Mouse (Mus musculus): ENCODE measurements around the gene Slc35e3. TPM values are rescaled to one million over a fixed set of nuclear protein-coding genes. Genes with fewer than 3 reads are reported as not detected.
"Not testable (repeated sequence)": the region's sequence is repeated elsewhere in the genome, so short reads cannot be mapped to it uniquely, and the experiment has no call there.

Slc35e3 gene
- polyA plus RNA-seq, 1 experiment from 2014 or later = 12.5 TPM

DNA sequence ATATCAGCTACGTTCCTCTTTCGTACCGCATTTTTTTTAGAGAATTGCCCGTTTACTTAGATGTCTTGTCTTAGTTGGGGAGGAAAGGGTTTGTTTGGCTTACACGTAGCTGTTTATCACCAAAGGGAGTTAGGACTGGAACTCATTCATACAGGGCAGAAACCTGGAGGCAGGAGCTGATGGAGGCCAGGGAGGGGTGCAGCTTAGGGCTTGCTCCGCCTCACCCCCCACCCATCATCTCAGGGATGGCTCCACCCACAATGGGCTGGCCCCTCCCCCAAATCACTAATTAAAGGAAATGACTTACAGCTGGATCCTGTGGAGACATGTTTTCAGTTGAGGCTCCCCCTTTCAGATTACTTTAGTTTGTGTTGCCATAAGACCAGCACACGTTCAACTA, 1.5 kb upstream of the Slc35e3 start:
- Histone ChIP-seq H3K9ac (ENCODE audit: low read depth, low read length) (no peak overlapping the region), H3K27ac (ENCODE audit: low read depth, low read length) (no peak overlapping the region), H3K4me1 (ENCODE audit: control insufficient read depth, insufficient read depth, low read length) (0 out of 2 replicates have a peak, but pooled peaks cover 5% of the 10 kb centered on the region), H3K4me2 (replicated peaks; ENCODE audit: low read depth, low read length) (no peak overlapping the region), H3K9me3 (ENCODE audit: control insufficient read depth, low read length) (no peaks in the 10 kb centered on the region), H3K36me3 (ENCODE audit: control insufficient read depth, insufficient read depth, low read length) (peaks cover 34% of the 10 kb centered on the region; the same call in 1 of the 2 replicates), H3K27me3 (ENCODE audit: control insufficient read depth, insufficient read depth, low read length) (no peaks in the 10 kb centered on the region), H3K4me3 (ENCODE audit: low read length) (no peak overlapping the region)
- ATAC-seq (ENCODE audit: low FRiP score, low TSS enrichment) = no peak
- WGBS = 95% methylated on average over 7 of the region's 7 CpGs

GRCm38 (mm10) chr10:117745570-117746296, 432 bp downstream of the Slc35e3 start:
- Histone ChIP-seq H3K36me3 (ENCODE audit: control insufficient read depth, insufficient read depth, low read length) (peaks cover 15% of the 10 kb centered on the region; the same call in 1 of the 2 replicates), H3K4me2 (replicated peaks; ENCODE audit: low read depth, low read length) (peak overlapping the region; percentile 84), H3K4me3 (ENCODE audit: low read length) (peak overlapping the region; percentile 50), H3K9ac (ENCODE audit: low read depth, low read length) (peak overlapping the region; percentile 60)
- H3K9me3 ChIP-seq (ENCODE audit: control insufficient read depth, low read length); H3K27ac ChIP-seq (ENCODE audit: low read depth, low read length); H3K27me3 ChIP-seq (ENCODE audit: control insufficient read depth, insufficient read depth, low read length); H3K4me1 ChIP-seq (ENCODE audit: control insufficient read depth, insufficient read depth, low read length): not testable (repeated sequence)
- 1% methylated on average over 14 of the region's 46 CpGs for WGBS
- ATAC-seq (ENCODE audit: low FRiP score, low TSS enrichment) = peak; percentile 37; the same call in 1 of the 2 replicates

- 78% methylated on average over 4 of the region's 4 CpGs for WGBS
- no peak for ATAC-seq (ENCODE audit: low FRiP score, low TSS enrichment)
- no peak overlapping the region for H3K9ac ChIP-seq (ENCODE audit: low read depth, low read length)
Measured at GRCm38 (mm10) chr10:117743917-117744316, 2.2 kb downstream of the Slc35e3 start.

DNA sequence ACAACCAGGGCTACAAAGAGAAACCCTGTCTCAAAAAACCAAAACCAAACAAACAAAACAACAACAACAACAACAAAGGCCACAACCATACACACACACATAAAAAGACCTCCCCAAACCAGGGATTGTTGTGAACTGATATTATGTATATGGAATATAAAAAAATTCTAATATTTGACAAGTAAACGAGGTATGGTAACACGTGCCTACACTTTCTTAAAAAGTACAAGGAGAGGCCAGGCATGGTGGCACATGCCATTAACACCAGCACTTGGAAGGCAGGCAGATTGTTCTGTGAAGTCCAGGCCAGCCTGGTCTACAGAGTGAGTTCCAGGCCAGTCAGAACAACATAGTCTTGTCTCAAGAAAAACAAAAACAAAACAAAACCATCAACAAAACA, 3.0 kb downstream of the Slc35e3 start:
- no peak overlapping the region for H3K9ac ChIP-seq (ENCODE audit: low read depth, low read length)
- 86% methylated on average over 2 of the region's 2 CpGs for WGBS
- no peaks in the 10 kb centered on the region for H3K9me3 ChIP-seq (ENCODE audit: control insufficient read depth, low read length)
- H3K4me1 ChIP-seq (ENCODE audit: control insufficient read depth, insufficient read depth, low read length) = 0 out of 2 replicates have a peak, but pooled peaks cover 5% of the 10 kb centered on the region
- peaks cover 14% of the 10 kb centered on the region for H3K36me3 ChIP-seq (ENCODE audit: control insufficient read depth, insufficient read depth, low read length)
- no peak for ATAC-seq (ENCODE audit: low FRiP score, low TSS enrichment)
- H3K27me3 ChIP-seq (ENCODE audit: control insufficient read depth, insufficient read depth, low read length) = no peaks in the 10 kb centered on the region
- H3K4me3 ChIP-seq (ENCODE audit: low read length) = no peak overlapping the region
- H3K4me2 ChIP-seq (replicated peaks; ENCODE audit: low read depth, low read length) = no peak overlapping the region
- no peak overlapping the region for H3K27ac ChIP-seq (ENCODE audit: low read depth, low read length)

More at GRCm38 (mm10) chr10:117743917-117744316, 2.2 kb downstream of the Slc35e3 start:
- Histone ChIP-seq H3K4me1 (ENCODE audit: control insufficient read depth, insufficient read depth, low read length) (0 out of 2 replicates have a peak, but pooled peaks cover 5% of the 10 kb centered on the region), H3K4me3 (ENCODE audit: low read length) (no peak overlapping the region), H3K27me3 (ENCODE audit: control insufficient read depth, insufficient read depth, low read length) (no peaks in the 10 kb centered on the region), H3K27ac (ENCODE audit: low read depth, low read length) (no peak overlapping the region), H3K9me3 (ENCODE audit: control insufficient read depth, low read length) (no peaks in the 10 kb centered on the region), H3K36me3 (ENCODE audit: control insufficient read depth, insufficient read depth, low read length) (peaks cover 10% of the 10 kb centered on the region; the same call in 1 of the 2 replicates), H3K4me2 (replicated peaks; ENCODE audit: low read depth, low read length) (no peak overlapping the region)

GRCm38 (mm10) chr10:117742618-117743017, 3.5 kb downstream of the Slc35e3 start:
- H3K27ac ChIP-seq (ENCODE audit: low read depth, low read length) = no peak overlapping the region
- H3K9me3 ChIP-seq (ENCODE audit: control insufficient read depth, low read length) = no peaks in the 10 kb centered on the region
- H3K4me2 ChIP-seq (replicated peaks; ENCODE audit: low read depth, low read length) = no peak overlapping the region
- H3K27me3 ChIP-seq (ENCODE audit: control insufficient read depth, insufficient read depth, low read length) = no peaks in the 10 kb centered on the region
- H3K36me3 ChIP-seq (ENCODE audit: control insufficient read depth, insufficient read depth, low read length) = peaks cover 16% of the 10 kb centered on the region
- WGBS = 91% methylated on average over 4 of the region's 4 CpGs
- ATAC-seq (ENCODE audit: low FRiP score, low TSS enrichment) = no peak
- no peak overlapping the region for H3K9ac ChIP-seq (ENCODE audit: low read depth, low read length)
- H3K4me1 ChIP-seq (ENCODE audit: control insufficient read depth, insufficient read depth, low read length) = 0 out of 2 replicates have a peak, but pooled peaks cover 5% of the 10 kb centered on the region
- no peak overlapping the region for H3K4me3 ChIP-seq (ENCODE audit: low read length)

DNA sequence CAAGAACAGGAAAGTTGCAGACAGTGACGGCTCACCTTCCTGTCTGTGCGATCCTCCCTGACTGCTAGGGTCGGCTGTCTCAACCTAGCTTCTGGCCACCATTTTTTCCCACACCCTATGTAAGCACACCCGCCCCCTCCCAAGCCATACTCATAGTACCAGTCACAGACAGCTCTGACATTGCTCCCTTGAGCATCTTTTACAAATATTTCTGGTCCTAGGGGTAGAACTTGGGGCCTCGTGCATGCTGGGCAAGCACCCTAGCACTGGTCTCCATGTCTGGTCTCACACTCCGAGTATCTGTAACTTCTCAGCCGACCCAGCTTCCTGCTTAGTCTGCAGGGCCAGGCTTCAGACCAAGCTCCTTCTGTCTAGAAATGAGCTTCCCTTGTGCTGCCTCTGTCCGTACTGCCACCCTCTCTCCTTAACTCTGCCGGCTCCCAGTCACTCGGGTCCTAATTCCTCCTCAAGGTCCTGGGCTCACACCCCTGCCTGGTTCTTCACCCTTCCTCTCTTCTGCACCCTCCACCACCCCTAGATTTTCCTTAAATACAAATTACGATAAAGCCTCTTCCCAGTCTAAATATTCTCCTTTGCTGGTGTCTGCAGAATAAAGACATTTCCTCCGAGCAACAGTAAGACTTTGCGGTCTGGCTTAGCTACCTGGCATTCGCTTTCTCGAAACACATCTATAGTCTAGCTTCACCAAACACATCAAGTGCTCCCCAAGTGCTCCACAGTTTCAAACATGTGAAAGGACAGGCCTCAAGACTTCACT, 4.3 kb downstream of the Slc35e3 start:
- H3K36me3 ChIP-seq (ENCODE audit: control insufficient read depth, insufficient read depth, low read length) = peaks cover 16% of the 10 kb centered on the region
- no peak overlapping the region for H3K4me2 ChIP-seq (replicated peaks; ENCODE audit: low read depth, low read length)
- 0 out of 2 replicates have a peak, but pooled peaks cover 5% of the 10 kb centered on the region for H3K4me1 ChIP-seq (ENCODE audit: control insufficient read depth, insufficient read depth, low read length)
- no peak overlapping the region for H3K27ac ChIP-seq (ENCODE audit: low read depth, low read length)
- no peaks in the 10 kb centered on the region for H3K9me3 ChIP-seq (ENCODE audit: control insufficient read depth, low read length)
- ATAC-seq (ENCODE audit: low FRiP score, low TSS enrichment) = no peak
- 88% methylated on average over 15 of the region's 15 CpGs for whole genome bisulfite sequencing
- H3K27me3 ChIP-seq (ENCODE audit: control insufficient read depth, insufficient read depth, low read length) = no peaks in the 10 kb centered on the region
- no peak overlapping the region for H3K9ac ChIP-seq (ENCODE audit: low read depth, low read length)
- no peak overlapping the region for H3K4me3 ChIP-seq (ENCODE audit: low read length)

DNA sequence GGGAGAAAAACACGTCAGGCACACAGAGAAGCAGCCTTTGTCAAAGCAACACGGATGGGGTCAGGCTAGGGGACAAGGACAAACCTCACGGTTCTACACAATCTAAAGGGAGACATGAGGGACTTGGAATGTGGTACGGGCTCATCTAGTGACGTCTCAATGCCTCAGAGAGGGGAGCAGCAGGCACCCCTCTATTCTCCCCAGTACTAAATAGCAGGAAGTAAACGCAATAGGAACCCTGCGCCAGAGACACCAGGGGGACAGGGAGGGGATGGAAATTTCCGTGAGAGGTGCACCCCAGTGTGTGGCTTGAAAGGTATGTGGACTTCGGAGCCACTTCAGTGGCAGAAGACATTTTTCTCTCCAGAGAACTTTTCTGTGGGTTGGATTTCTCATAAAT, 5.2 kb downstream of the Slc35e3 start:
- no peak overlapping the region for H3K4me3 ChIP-seq (ENCODE audit: low read length)
- no peaks in the 10 kb centered on the region for H3K9me3 ChIP-seq (ENCODE audit: control insufficient read depth, low read length)
- H3K9ac ChIP-seq (ENCODE audit: low read depth, low read length) = no peak overlapping the region
- H3K27me3 ChIP-seq (ENCODE audit: control insufficient read depth, insufficient read depth, low read length) = no peaks in the 10 kb centered on the region
- H3K27ac ChIP-seq (ENCODE audit: low read depth, low read length) = no peak overlapping the region
- no peak for ATAC-seq (ENCODE audit: low FRiP score, low TSS enrichment)
- WGBS = 89% methylated on average over 9 of the region's 9 CpGs
- H3K36me3 ChIP-seq (ENCODE audit: control insufficient read depth, insufficient read depth, low read length) = peaks cover 24% of the 10 kb centered on the region
- H3K4me2 ChIP-seq (replicated peaks; ENCODE audit: low read depth, low read length) = no peak overlapping the region
- 0 out of 2 replicates have a peak, but pooled peaks cover 5% of the 10 kb centered on the region for H3K4me1 ChIP-seq (ENCODE audit: control insufficient read depth, insufficient read depth, low read length)

DNA sequence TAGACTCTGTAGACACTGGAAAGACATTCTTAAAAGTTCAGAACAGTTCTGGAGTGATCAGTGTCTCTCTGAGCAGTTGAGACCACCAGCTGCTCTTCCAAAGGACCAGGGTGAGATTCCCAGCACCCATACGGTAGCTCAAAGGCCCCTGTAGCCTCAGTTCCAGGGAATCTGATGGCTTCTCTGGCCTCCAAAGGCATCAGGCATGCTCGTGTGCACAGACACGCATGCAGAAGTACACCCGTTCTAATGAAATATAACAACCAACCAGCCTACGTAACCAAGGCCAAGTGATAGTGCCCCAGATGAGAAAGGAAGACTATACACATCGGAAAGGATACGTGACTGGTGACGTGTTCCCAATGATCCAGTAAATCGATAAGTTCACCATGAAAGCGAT, 6.0 kb downstream of the Slc35e3 start:
- Histone ChIP-seq H3K4me2 (replicated peaks; ENCODE audit: low read depth, low read length) (no peak overlapping the region), H3K9me3 (ENCODE audit: control insufficient read depth, low read length) (no peaks in the 10 kb centered on the region), H3K4me3 (ENCODE audit: low read length) (no peak overlapping the region), H3K27ac (ENCODE audit: low read depth, low read length) (no peak overlapping the region), H3K27me3 (ENCODE audit: control insufficient read depth, insufficient read depth, low read length) (no peaks in the 10 kb centered on the region), H3K36me3 (ENCODE audit: control insufficient read depth, insufficient read depth, low read length) (peaks cover 24% of the 10 kb centered on the region), H3K9ac (ENCODE audit: low read depth, low read length) (no peak overlapping the region), H3K4me1 (ENCODE audit: control insufficient read depth, insufficient read depth, low read length) (0 out of 2 replicates have a peak, but pooled peaks cover 4% of the 10 kb centered on the region)
- no peak for ATAC-seq (ENCODE audit: low FRiP score, low TSS enrichment)
- WGBS = 97% methylated on average over 10 of the region's 10 CpGs

DNA sequence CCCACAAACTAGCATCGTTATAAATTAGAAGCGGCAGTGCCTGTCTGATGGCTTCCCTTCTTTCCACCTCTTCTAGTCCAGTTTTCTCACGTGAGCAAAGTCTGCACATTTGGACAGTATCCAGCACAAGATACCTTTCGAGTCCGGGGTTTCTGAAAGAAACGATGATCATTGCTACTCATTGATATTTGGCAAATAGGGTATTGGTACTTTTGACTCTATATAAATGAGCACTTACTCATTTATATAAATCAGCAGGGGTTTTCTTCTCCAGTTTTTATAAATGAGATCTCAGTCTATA, 6.6 kb downstream of the Slc35e3 start:
- Histone ChIP-seq H3K27ac (ENCODE audit: low read depth, low read length) (no peak overlapping the region), H3K27me3 (ENCODE audit: control insufficient read depth, insufficient read depth, low read length) (no peaks in the 10 kb centered on the region), H3K36me3 (ENCODE audit: control insufficient read depth, insufficient read depth, low read length) (peaks cover 24% of the 10 kb centered on the region), H3K4me1 (ENCODE audit: control insufficient read depth, insufficient read depth, low read length) (no peaks in the 10 kb centered on the region), H3K4me2 (replicated peaks; ENCODE audit: low read depth, low read length) (no peak overlapping the region), H3K9ac (ENCODE audit: low read depth, low read length) (no peak overlapping the region), H3K9me3 (ENCODE audit: control insufficient read depth, low read length) (no peaks in the 10 kb centered on the region), H3K4me3 (ENCODE audit: low read length) (no peak overlapping the region)
- WGBS = 94% methylated on average over 6 of the region's 6 CpGs
- no peak for ATAC-seq (ENCODE audit: low FRiP score, low TSS enrichment)

All from kidney, embryonic 14.5 days (tissue).